Mouse (Mus musculus): ENCODE data around the gene Bag3. TPM values are rescaled to one million over a fixed set of nuclear protein-coding genes. Genes with fewer than 3 reads are reported as not detected.

Gene Bag3
- polyA plus RNA-seq, 1 experiment from 2014 or later = 22.7 TPM

GRCm38 (mm10) chr7:128596274-128596673, 72.9 kb downstream of the Bag3 start:
- no peak for ATAC-seq (replicated peaks; ENCODE audit: extremely low read depth, insufficient read depth, low FRiP score)
- H3K4me3 ChIP-seq (ENCODE audit: low read length) = no peak overlapping the region
- H3K9me3 ChIP-seq (replicated peaks; ENCODE audit: control insufficient read depth, low read length) = peaks cover 6% of the 10 kb centered on the region; the same call in 1 of the 2 replicates
- WGBS = 95% methylated on average over 2 of the region's 2 CpGs
- no peak overlapping the region for H3K27ac ChIP-seq (ENCODE audit: low read length)
- H3K27me3 ChIP-seq (ENCODE audit: control insufficient read depth, insufficient read depth, low read length) = no peaks in the 10 kb centered on the region
- H3K4me2 ChIP-seq (ENCODE audit: low read depth, low read length) = no peak overlapping the region
- no peak overlapping the region for H3K9ac ChIP-seq (ENCODE audit: low read length)
- H3K36me3 ChIP-seq (ENCODE audit: control insufficient read depth, insufficient read depth) = no peaks in the 10 kb centered on the region
- H3K4me1 ChIP-seq (ENCODE audit: control insufficient read depth, insufficient read depth, low read length) = peaks cover 15% of the 10 kb centered on the region

Small RNA genes within 50 kb of the gene (microRNA-seq; reads per million reads assigned to microRNA genes)
- gene Gm24365 = not detected

Other genes starting within 250 kb of the Bag3 start
- 14.2 and 15.9 TPM in 2 replicates for gene BC017158, start 225.4 kb upstream of the Bag3 start, polyA plus RNA-seq (2015; fragmentation: Nextera tagmentation; extraction: Ambion mirVana)
- 10.1 and 11.6 TPM in 2 replicates for gene Rgs10, start 104.9 kb upstream of the Bag3 start, polyA plus RNA-seq (2015; fragmentation: Nextera tagmentation; extraction: Ambion mirVana)
- 16.5 and 16.6 TPM in 2 replicates for gene Tial1, start 61.9 kb upstream of the Bag3 start, polyA plus RNA-seq (2015; fragmentation: Nextera tagmentation; extraction: Ambion mirVana)
- 10.0 and 10.3 TPM in 2 replicates for gene Inpp5f, start 87.7 kb downstream of the Bag3 start, polyA plus RNA-seq (2015; fragmentation: Nextera tagmentation; extraction: Ambion mirVana)
- gene Mcmbp, start 216.9 kb downstream of the Bag3 start, polyA plus RNA-seq (2015; fragmentation: Nextera tagmentation; extraction: Ambion mirVana) = 37.9 and 38.5 TPM in 2 replicates
- 27.8 and 28.8 TPM in 2 replicates for gene Sec23ip, start 221.3 kb downstream of the Bag3 start, polyA plus RNA-seq (2015; fragmentation: Nextera tagmentation; extraction: Ambion mirVana)

Data from heart, embryonic 16.5 days (tissue).